Mouse (Mus musculus): ENCODE measurements around the gene Zfp768. TPM values are rescaled to one million over a fixed set of nuclear protein-coding genes. Genes with fewer than 3 reads are reported as not detected.
A peak's percentile ranks its signal among the peaks of the same experiment; 100 is the strongest.

The Zfp768 gene
- polyA plus RNA-seq, 1 experiment from 2014 or later, result 16.3 TPM

- no peaks in the 10 kb centered on the region for H3K4me1 ChIP-seq (ENCODE audit: control insufficient read depth, insufficient read depth, low read length)
- WGBS, result 25% methylated on average over 2 of the region's 2 CpGs
- peak; percentile 48; the same call in 1 of the 2 replicates for ATAC-seq
- H3K9me3 ChIP-seq (replicated peaks; ENCODE audit: control insufficient read depth, low read length, poor library complexity, severe bottlenecking), result no peaks in the 10 kb centered on the region
- no peak overlapping the region for H3K27ac ChIP-seq (ENCODE audit: low read length)
- H3K9ac ChIP-seq (ENCODE audit: low read depth, low read length), result no peak overlapping the region
- no peaks in the 10 kb centered on the region for H3K27me3 ChIP-seq (ENCODE audit: control insufficient read depth, insufficient read depth, low read depth, low read length)
- H3K4me3 ChIP-seq (ENCODE audit: low read depth, low read length), result no peak overlapping the region
- no peak overlapping the region for H3K4me2 ChIP-seq (ENCODE audit: low read length)
- no peaks in the 10 kb centered on the region for H3K36me3 ChIP-seq (ENCODE audit: control insufficient read depth, insufficient read depth, low read length)
Observed at GRCm38 (mm10) chr7:127326685-127327084, 18.7 kb downstream of the Zfp768 start.

DNA sequence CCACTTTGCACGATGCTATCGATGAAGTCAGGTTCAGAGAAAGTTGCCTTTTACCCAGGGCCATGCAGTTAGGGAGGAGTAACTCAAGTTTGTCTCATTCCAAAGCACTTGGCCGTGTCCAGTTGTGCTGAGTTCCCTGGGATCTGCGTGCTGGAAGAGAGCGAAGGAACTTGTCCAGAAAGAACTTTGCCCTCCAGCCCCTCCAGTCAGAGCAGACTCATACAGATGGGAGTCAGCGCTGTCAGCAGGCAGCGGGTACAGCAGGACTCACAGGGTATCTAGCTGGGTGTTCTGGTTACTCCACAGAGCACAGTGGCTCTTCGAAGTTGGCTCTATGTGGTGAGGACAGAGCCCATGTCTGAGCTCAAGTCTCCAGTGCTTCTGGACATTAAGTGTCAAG is 19.8 kb downstream of the Zfp768 start:
- no peaks in the 10 kb centered on the region for H3K9me3 ChIP-seq (replicated peaks; ENCODE audit: control insufficient read depth, low read length, poor library complexity, severe bottlenecking)
- ATAC-seq, result no peak
- H3K9ac ChIP-seq (ENCODE audit: low read depth, low read length), result no peak overlapping the region
- 89% methylated on average over 8 of the region's 8 CpGs for WGBS
- no peak overlapping the region for H3K4me2 ChIP-seq (ENCODE audit: low read length)
- no peaks in the 10 kb centered on the region for H3K36me3 ChIP-seq (ENCODE audit: control insufficient read depth, insufficient read depth, low read length)
- no peak overlapping the region for H3K4me3 ChIP-seq (ENCODE audit: low read depth, low read length)
- H3K4me1 ChIP-seq (ENCODE audit: control insufficient read depth, insufficient read depth, low read length), result no peaks in the 10 kb centered on the region
- no peaks in the 10 kb centered on the region for H3K27me3 ChIP-seq (ENCODE audit: control insufficient read depth, insufficient read depth, low read depth, low read length)
- H3K27ac ChIP-seq (ENCODE audit: low read length), result no peak overlapping the region

- Histone ChIP-seq H3K36me3 (ENCODE audit: control insufficient read depth, insufficient read depth, low read length) (no peaks in the 10 kb centered on the region), H3K27me3 (ENCODE audit: control insufficient read depth, insufficient read depth, low read depth, low read length) (no peaks in the 10 kb centered on the region), H3K9ac (ENCODE audit: low read depth, low read length) (no peak overlapping the region), H3K9me3 (replicated peaks; ENCODE audit: control insufficient read depth, low read length, poor library complexity, severe bottlenecking) (no peaks in the 10 kb centered on the region), H3K27ac (ENCODE audit: low read length) (no peak overlapping the region), H3K4me1 (ENCODE audit: control insufficient read depth, insufficient read depth, low read length) (no peaks in the 10 kb centered on the region), H3K4me2 (ENCODE audit: low read length) (no peak overlapping the region), H3K4me3 (ENCODE audit: low read depth, low read length) (no peak overlapping the region)
- WGBS, result 93% methylated on average over 7 of the region's 7 CpGs
- no peak for ATAC-seq
Observed at GRCm38 (mm10) chr7:127324944-127325343, 20.4 kb downstream of the Zfp768 start.

DNA sequence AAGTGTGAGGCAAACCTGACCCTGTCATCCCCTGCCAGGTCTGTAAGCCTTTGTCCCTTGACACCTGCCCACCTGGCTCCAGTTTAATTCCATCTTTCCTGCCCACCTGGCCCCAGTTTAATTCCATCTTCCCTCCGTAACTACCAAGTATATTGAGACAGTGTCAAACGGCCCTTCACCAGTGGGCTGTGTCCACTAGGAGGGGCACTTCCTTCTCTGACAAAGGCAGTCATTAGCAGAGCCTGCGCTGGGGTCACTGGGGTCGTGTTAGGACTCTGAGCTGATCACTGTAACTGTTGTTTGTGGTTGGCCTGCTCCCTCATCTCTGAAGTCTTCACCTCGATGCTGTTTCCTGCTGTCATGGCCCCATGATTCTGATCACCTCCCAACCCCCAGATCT is 23.3 kb downstream of the Zfp768 start:
- WGBS, result 51% methylated on average over 5 of the region's 5 CpGs

DNA sequence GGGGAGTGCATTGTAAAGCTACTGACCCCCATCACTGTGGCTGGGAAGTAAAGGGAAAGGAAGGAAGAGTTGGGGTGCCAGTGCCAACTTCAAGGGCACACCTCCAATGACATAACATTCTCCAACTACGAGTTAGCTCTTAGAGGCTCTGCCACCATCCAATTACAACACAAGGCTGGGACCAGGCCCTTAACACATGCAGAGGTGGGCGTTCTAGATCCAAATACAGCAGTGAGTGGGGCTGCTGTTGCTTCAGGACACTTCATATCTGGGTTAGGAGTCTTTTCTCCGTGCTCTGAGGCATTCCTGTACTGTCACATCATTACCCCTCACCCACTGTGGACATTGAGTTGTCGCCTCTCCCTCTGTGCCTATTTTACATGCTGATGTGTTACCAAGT is 24.3 kb downstream of the Zfp768 start:
- H3K27ac ChIP-seq (ENCODE audit: low read length), result no peak overlapping the region
- H3K4me3 ChIP-seq (ENCODE audit: low read depth, low read length), result no peak overlapping the region
- no peaks in the 10 kb centered on the region for H3K9me3 ChIP-seq (replicated peaks; ENCODE audit: control insufficient read depth, low read length, poor library complexity, severe bottlenecking)
- no peaks in the 10 kb centered on the region for H3K27me3 ChIP-seq (ENCODE audit: control insufficient read depth, insufficient read depth, low read depth, low read length)
- no peak overlapping the region for H3K4me2 ChIP-seq (ENCODE audit: low read length)
- H3K9ac ChIP-seq (ENCODE audit: low read depth, low read length), result no peak overlapping the region
- no peaks in the 10 kb centered on the region for H3K36me3 ChIP-seq (ENCODE audit: control insufficient read depth, insufficient read depth, low read length)
- H3K4me1 ChIP-seq (ENCODE audit: control insufficient read depth, insufficient read depth, low read length), result no peaks in the 10 kb centered on the region
- no peak for ATAC-seq
- WGBS, result 74% methylated on average over 4 of the region's 4 CpGs

More for the DNA sequence above, 23.3 kb downstream of the Zfp768 start:
- Histone ChIP-seq H3K36me3 (ENCODE audit: control insufficient read depth, insufficient read depth, low read length) (no peaks in the 10 kb centered on the region), H3K4me2 (ENCODE audit: low read length) (no peak overlapping the region), H3K27me3 (ENCODE audit: control insufficient read depth, insufficient read depth, low read depth, low read length) (no peaks in the 10 kb centered on the region), H3K4me1 (ENCODE audit: control insufficient read depth, insufficient read depth, low read length) (no peaks in the 10 kb centered on the region), H3K4me3 (ENCODE audit: low read depth, low read length) (no peak overlapping the region), H3K27ac (ENCODE audit: low read length) (no peak overlapping the region), H3K9me3 (replicated peaks; ENCODE audit: control insufficient read depth, low read length, poor library complexity, severe bottlenecking) (no peaks in the 10 kb centered on the region), H3K9ac (ENCODE audit: low read depth, low read length) (no peak overlapping the region)
- ATAC-seq, result no peak

- Histone ChIP-seq H3K36me3 (ENCODE audit: control insufficient read depth, insufficient read depth, low read length) (no peaks in the 10 kb centered on the region), H3K9me3 (replicated peaks; ENCODE audit: control insufficient read depth, low read length, poor library complexity, severe bottlenecking) (no peaks in the 10 kb centered on the region), H3K4me2 (ENCODE audit: low read length) (no peak overlapping the region), H3K9ac (ENCODE audit: low read depth, low read length) (no peak overlapping the region), H3K27me3 (ENCODE audit: control insufficient read depth, insufficient read depth, low read depth, low read length) (no peaks in the 10 kb centered on the region), H3K4me3 (ENCODE audit: low read depth, low read length) (no peak overlapping the region), H3K4me1 (ENCODE audit: control insufficient read depth, insufficient read depth, low read length) (no peaks in the 10 kb centered on the region), H3K27ac (ENCODE audit: low read length) (no peak overlapping the region)
- no peak for ATAC-seq
- WGBS, result 37% methylated on average over 8 of the region's 8 CpGs
Observed at GRCm38 (mm10) chr7:127313912-127314311, 31.5 kb downstream of the Zfp768 start.

DNA sequence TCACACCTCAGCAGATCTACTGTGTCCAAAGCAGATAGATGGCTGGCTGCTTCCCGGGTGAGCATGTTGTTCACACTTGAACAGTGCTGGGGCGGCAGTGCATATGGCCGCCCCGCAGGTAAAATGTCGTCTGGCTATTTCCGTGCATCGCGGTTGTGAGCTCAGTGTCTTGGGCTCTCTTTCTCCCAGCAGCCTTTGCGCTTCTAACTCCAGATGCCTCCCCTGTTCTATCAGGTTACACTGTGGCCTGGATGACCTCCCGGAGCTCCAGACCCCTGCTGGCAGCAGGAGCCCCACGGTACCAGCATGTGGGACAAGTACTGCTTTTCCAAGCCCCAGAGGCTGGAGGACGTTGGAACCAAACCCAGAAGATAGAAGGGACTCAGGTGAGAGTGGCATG is 35.4 kb downstream of the Zfp768 start:
- Histone ChIP-seq H3K27me3 (ENCODE audit: control insufficient read depth, insufficient read depth, low read depth, low read length) (no peaks in the 10 kb centered on the region), H3K36me3 (ENCODE audit: control insufficient read depth, insufficient read depth, low read length) (no peaks in the 10 kb centered on the region), H3K9me3 (replicated peaks; ENCODE audit: control insufficient read depth, low read length, poor library complexity, severe bottlenecking) (no peaks in the 10 kb centered on the region), H3K4me2 (ENCODE audit: low read length) (no peak overlapping the region), H3K4me3 (ENCODE audit: low read depth, low read length) (no peak overlapping the region), H3K27ac (ENCODE audit: low read length) (no peak overlapping the region), H3K9ac (ENCODE audit: low read depth, low read length) (no peak overlapping the region), H3K4me1 (ENCODE audit: control insufficient read depth, insufficient read depth, low read length) (no peaks in the 10 kb centered on the region)
- no peak for ATAC-seq
- WGBS, result 74% methylated on average over 12 of the region's 12 CpGs

DNA sequence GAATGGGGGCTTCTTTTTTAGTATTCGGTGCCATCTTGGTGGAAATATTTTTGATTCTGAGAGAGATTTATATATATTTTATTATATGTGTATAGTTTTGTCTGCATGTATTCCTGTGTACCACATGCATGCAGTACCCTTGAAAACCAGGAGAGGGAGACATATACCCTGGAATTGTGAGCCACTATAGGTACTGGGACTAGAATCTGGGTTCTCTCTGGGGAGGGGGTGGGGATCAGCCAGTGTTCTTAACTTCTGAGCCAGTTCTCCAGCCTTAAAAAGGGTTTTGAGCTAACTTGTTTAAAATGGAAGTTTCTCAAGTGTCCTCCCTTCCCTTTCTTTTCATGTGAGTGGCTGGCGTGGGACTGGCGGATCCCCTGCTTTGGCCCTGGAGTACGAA is 36.5 kb downstream of the Zfp768 start:
- Histone ChIP-seq H3K36me3 (ENCODE audit: control insufficient read depth, insufficient read depth, low read length) (no peaks in the 10 kb centered on the region), H3K9ac (ENCODE audit: low read depth, low read length) (no peak overlapping the region), H3K9me3 (replicated peaks; ENCODE audit: control insufficient read depth, low read length, poor library complexity, severe bottlenecking) (no peaks in the 10 kb centered on the region), H3K4me2 (ENCODE audit: low read length) (no peak overlapping the region), H3K4me1 (ENCODE audit: control insufficient read depth, insufficient read depth, low read length) (no peaks in the 10 kb centered on the region), H3K27me3 (ENCODE audit: control insufficient read depth, insufficient read depth, low read depth, low read length) (no peaks in the 10 kb centered on the region), H3K27ac (ENCODE audit: low read length) (no peak overlapping the region), H3K4me3 (ENCODE audit: low read depth, low read length) (no peak overlapping the region)
- 60% methylated on average over 4 of the region's 4 CpGs for WGBS
- ATAC-seq, result no peak

DNA sequence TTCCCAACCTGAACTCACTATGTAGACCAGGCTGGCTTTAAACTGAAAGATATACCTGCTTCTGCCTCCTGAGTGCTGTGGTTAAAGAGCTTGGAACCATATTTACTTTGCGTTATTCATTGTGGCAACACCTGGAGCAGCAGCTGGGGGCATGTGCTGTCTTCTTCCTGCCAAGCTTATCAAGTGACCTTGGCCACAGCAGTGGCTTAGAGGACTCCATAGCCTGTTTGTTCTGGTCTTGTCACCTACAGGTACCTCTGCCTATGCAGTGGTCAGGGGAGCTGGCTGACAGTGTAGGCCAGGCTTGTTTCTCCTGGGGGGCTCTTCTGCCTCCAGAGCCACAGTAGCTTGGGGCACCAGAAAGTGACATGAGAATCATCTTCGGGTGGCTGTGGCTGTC is 37.0 kb downstream of the Zfp768 start:
- H3K9me3 ChIP-seq (replicated peaks; ENCODE audit: control insufficient read depth, low read length, poor library complexity, severe bottlenecking), result no peaks in the 10 kb centered on the region
- H3K36me3 ChIP-seq (ENCODE audit: control insufficient read depth, insufficient read depth, low read length), result no peaks in the 10 kb centered on the region
- H3K9ac ChIP-seq (ENCODE audit: low read depth, low read length), result no peak overlapping the region
- no peaks in the 10 kb centered on the region for H3K27me3 ChIP-seq (ENCODE audit: control insufficient read depth, insufficient read depth, low read depth, low read length)
- no peak overlapping the region for H3K27ac ChIP-seq (ENCODE audit: low read length)
- WGBS, result 84% methylated on average over 2 of the region's 2 CpGs
- no peaks in the 10 kb centered on the region for H3K4me1 ChIP-seq (ENCODE audit: control insufficient read depth, insufficient read depth, low read length)
- no peak for ATAC-seq
- H3K4me2 ChIP-seq (ENCODE audit: low read length), result no peak overlapping the region
- no peak overlapping the region for H3K4me3 ChIP-seq (ENCODE audit: low read depth, low read length)
